8 mouse cellular contexts compared by ENCODE assay signal in genomic region chr8:94812645-94813098, GRCm38 (mm10). TPM values are rescaled to one million over a fixed set of nuclear protein-coding genes. Genes with fewer than 3 reads are reported as not detected.
DNase-seq lines count a peak whose midpoint lies in the region; ATAC-seq and TF ChIP-seq lines count a peak whose summit lies in the region.

No protein-coding gene starts in this region.

- no peak overlapping the region for H3K4me3 ChIP-seq in forebrain, embryonic 14.5 days (ENCODE audit: low read depth, low read length)
- no peak overlapping the region for H3K4me3 ChIP-seq in liver, embryonic 13.5 days (replicated peaks)
- H3K4me3 ChIP-seq in neural tube, embryonic 13.5 days, result peak overlapping the region; percentile 20; the same call in 1 of the 2 replicates
- no peak overlapping the region for H3K4me3 ChIP-seq in testis, adult 2 months (ENCODE audit: control insufficient read depth, low read depth, low read length)

- peak overlapping the region; percentile 18; the same call in 1 of the 2 replicates for H3K9ac ChIP-seq in forebrain, embryonic 14.5 days (ENCODE audit: low read length)
- no peak overlapping the region for H3K9ac ChIP-seq in liver, embryonic 13.5 days
- peak overlapping the region; percentile 54; the same call in 1 of the 2 replicates for H3K9ac ChIP-seq in neural tube, embryonic 13.5 days

- intact Hi-C loops in heart, postnatal 10 days (cut with DNase I), result loop anchor here (1.0 to 5.0 kb wide), 2 partner anchors 108 to 220 kb away; no protein-coding TSS in a partner anchor

- no peak overlapping the region for H3K4me2 ChIP-seq in forebrain, embryonic 14.5 days (ENCODE audit: low read length)
- H3K4me2 ChIP-seq in liver, embryonic 13.5 days, result no peak overlapping the region
- peak overlapping the region; percentile 43 for H3K4me2 ChIP-seq in neural tube, embryonic 13.5 days

- no peaks in the 10 kb centered on the region for H3K4me1 ChIP-seq in forebrain, embryonic 14.5 days (ENCODE audit: control insufficient read depth, insufficient read depth, low read length)
- H3K4me1 ChIP-seq in liver, embryonic 13.5 days (replicated peaks), result peaks cover 24% of the 10 kb centered on the region
- peaks cover 5% of the 10 kb centered on the region; the same call in 1 of the 2 replicates for H3K4me1 ChIP-seq in neural tube, embryonic 13.5 days (replicated peaks)
- peaks cover 3% of the 10 kb centered on the region; the same call in 1 of the 2 replicates for H3K4me1 ChIP-seq in testis, adult 2 months (ENCODE audit: control insufficient read depth, insufficient read depth, low read length)

- H3K27me3 ChIP-seq in forebrain, embryonic 14.5 days (replicated peaks; ENCODE audit: control insufficient read depth, insufficient read depth, low read length), result no peaks in the 10 kb centered on the region
- H3K27me3 ChIP-seq in liver, embryonic 13.5 days, result 0 out of 2 replicates have a peak, but pooled peaks cover 4% of the 10 kb centered on the region
- H3K27me3 ChIP-seq in neural tube, embryonic 13.5 days, result no peaks in the 10 kb centered on the region
- H3K27me3 ChIP-seq in testis, adult 2 months (ENCODE audit: control insufficient read depth, insufficient read depth, low read length), result no peaks in the 10 kb centered on the region

- peak; percentile 10; the same call in 1 of the 2 replicates for TF ChIP-seq CTCF in testis, adult 2 months (IDR thresholded peaks at IDR 0.05; ENCODE audit: control insufficient read depth, insufficient read depth, insufficient replicate concordance, low read depth, low read length)

- DNase-seq in ES-CJ7 (ENCODE audit: low read depth, low spot score), result peak; percentile 90
- peak; percentile 95 for DNase-seq in forebrain, embryonic 14.5 days (ENCODE audit: low spot score)
- peak; percentile 89 to 94 for DNase-seq in heart, postnatal 10 days
- DNase-seq in kidney, postnatal 36 days, result peak; percentile 88 to 94
- peak; percentile 70 for DNase-seq in liver, embryonic 13.5 days

- no peaks in the 10 kb centered on the region for H3K36me3 ChIP-seq in forebrain, embryonic 14.5 days (ENCODE audit: control insufficient read depth, insufficient read depth, low read length)
- no peaks in the 10 kb centered on the region for H3K36me3 ChIP-seq in liver, embryonic 13.5 days
- no peaks in the 10 kb centered on the region for H3K36me3 ChIP-seq in neural tube, embryonic 13.5 days
- H3K36me3 ChIP-seq in testis, adult 2 months (ENCODE audit: control insufficient read depth, insufficient read depth, low read length), result no peaks in the 10 kb centered on the region

- no peak for TF ChIP-seq POLR2A in testis, adult 2 months (IDR thresholded peaks at IDR 0.05; ENCODE audit: control insufficient read depth, low read depth, low read length)

- no peaks in the 10 kb centered on the region for H3K9me3 ChIP-seq in forebrain, embryonic 14.5 days (replicated peaks; ENCODE audit: control insufficient read depth, low read length)
- H3K9me3 ChIP-seq in liver, embryonic 13.5 days (replicated peaks), result no peaks in the 10 kb centered on the region
- no peaks in the 10 kb centered on the region for H3K9me3 ChIP-seq in neural tube, embryonic 13.5 days

- peak; percentile 58 for ATAC-seq in cerebellum, adult (ENCODE audit: insufficient number of reproducible peaks, low FRiP score, low TSS enrichment)
- ATAC-seq in forebrain, embryonic 14.5 days, result peak; percentile 74
- peak; percentile 43 for ATAC-seq in liver, embryonic 13.5 days (ENCODE audit: low read depth)
- peak; percentile 71 for ATAC-seq in neural tube, embryonic 13.5 days (ENCODE audit: low read depth)

- WGBS in forebrain, embryonic 14.5 days, result 30% methylated on average over 6 of the region's 6 CpGs
- 34% methylated on average over 6 of the region's 6 CpGs for WGBS in liver, embryonic 13.5 days (ENCODE audit: insufficient replicate concordance)
- 27% methylated on average over 6 of the region's 6 CpGs for WGBS in neural tube, embryonic 13.5 days

- no peak overlapping the region; the same call in 1 of the 2 replicates for H3K27ac ChIP-seq in forebrain, embryonic 14.5 days (ENCODE audit: low read depth, low read length)
- H3K27ac ChIP-seq in liver, embryonic 13.5 days, result 0 out of 2 replicates have a peak overlapping the region, but pooled peaks have one; percentile 1
- H3K27ac ChIP-seq in neural tube, embryonic 13.5 days (replicated peaks), result peak overlapping the region; percentile 61
- H3K27ac ChIP-seq in testis, adult 2 months (ENCODE audit: control insufficient read depth, insufficient read depth, low read depth, low read length), result peak overlapping the region; percentile 41; the same call in 1 of the 2 replicates

RNA-seq across cellular contexts. Expression of gene Ccl17, which starts 2.4 kb away (rescaled TPM):
- 0.63 TPM in 1 of 2 replicates, not detected in the other for polyA plus RNA-seq in forebrain, embryonic 14.5 days (2014; fragmentation: Nextera tagmentation; extraction: Ambion mirVana)
- not detected for total RNA-seq in heart, postnatal 10 days (2021)
- polyA plus RNA-seq in liver, embryonic 13.5 days (2015; fragmentation: Nextera tagmentation; extraction: Ambion mirVana), result 0.36 and 0.48 TPM in 2 replicates
- polyA plus RNA-seq in neural tube, embryonic 13.5 days (2015; fragmentation: Nextera tagmentation; extraction: Ambion mirVana), result not detected in 2 replicates
- polyA plus RNA-seq in testis, adult 2 months (2012; rRNA removed), result 2.0 and 2.7 TPM in 2 replicates

RNA-seq across cellular contexts. Expression of gene Coq9, which starts 25.4 kb away (rescaled TPM):
- polyA plus RNA-seq in forebrain, embryonic 14.5 days (2014; fragmentation: Nextera tagmentation; extraction: Ambion mirVana), result 63.1 TPM in 2 replicates
- total RNA-seq in heart, postnatal 10 days (2021), result 100 to 1,000 TPM; 332 to 338 TPM
- polyA plus RNA-seq in liver, embryonic 13.5 days (2015; fragmentation: Nextera tagmentation; extraction: Ambion mirVana), result 51.4 and 51.5 TPM in 2 replicates
- 57.7 and 64.4 TPM in 2 replicates for polyA plus RNA-seq in neural tube, embryonic 13.5 days (2015; fragmentation: Nextera tagmentation; extraction: Ambion mirVana)
- polyA plus RNA-seq in testis, adult 2 months (2012; rRNA removed), result 52.1 and 74.1 TPM in 2 replicates

RNA-seq across cellular contexts. Expression of gene Ciapin1, which starts 25.5 kb away (rescaled TPM):
- polyA plus RNA-seq in forebrain, embryonic 14.5 days (2014; fragmentation: Nextera tagmentation; extraction: Ambion mirVana), result 124 and 147 TPM in 2 replicates
- 10 to 100 TPM; 74.8 to 87.7 TPM for total RNA-seq in heart, postnatal 10 days (2021)
- polyA plus RNA-seq in liver, embryonic 13.5 days (2015; fragmentation: Nextera tagmentation; extraction: Ambion mirVana), result 66.7 and 68.0 TPM in 2 replicates
- polyA plus RNA-seq in neural tube, embryonic 13.5 days (2015; fragmentation: Nextera tagmentation; extraction: Ambion mirVana), result 178 and 204 TPM in 2 replicates
- 58.3 and 77.3 TPM in 2 replicates for polyA plus RNA-seq in testis, adult 2 months (2012; rRNA removed)

RNA-seq across cellular contexts. Expression of gene Cx3cl1, which starts 40.9 kb away (rescaled TPM):
- 11.2 and 18.4 TPM in 2 replicates for polyA plus RNA-seq in forebrain, embryonic 14.5 days (2014; fragmentation: Nextera tagmentation; extraction: Ambion mirVana)
- total RNA-seq in heart, postnatal 10 days (2021), result 1 to 10 TPM; 3.4 to 3.9 TPM
- 0.39 and 0.40 TPM in 2 replicates for polyA plus RNA-seq in liver, embryonic 13.5 days (2015; fragmentation: Nextera tagmentation; extraction: Ambion mirVana)
- polyA plus RNA-seq in neural tube, embryonic 13.5 days (2015; fragmentation: Nextera tagmentation; extraction: Ambion mirVana), result 17.8 and 17.9 TPM in 2 replicates
- polyA plus RNA-seq in testis, adult 2 months (2012; rRNA removed), result 5.4 and 6.4 TPM in 2 replicates

RNA-seq across cellular contexts. Expression of gene Polr2c, which starts 44.6 kb away (rescaled TPM):
- polyA plus RNA-seq in forebrain, embryonic 14.5 days (2014; fragmentation: Nextera tagmentation; extraction: Ambion mirVana), result 163 and 174 TPM in 2 replicates
- total RNA-seq in heart, postnatal 10 days (2021), result 10 to 100 TPM; 61.5 to 63.6 TPM
- polyA plus RNA-seq in liver, embryonic 13.5 days (2015; fragmentation: Nextera tagmentation; extraction: Ambion mirVana), result 94.5 and 95.3 TPM in 2 replicates
- 116 and 125 TPM in 2 replicates for polyA plus RNA-seq in neural tube, embryonic 13.5 days (2015; fragmentation: Nextera tagmentation; extraction: Ambion mirVana)
- 54.8 and 58.9 TPM in 2 replicates for polyA plus RNA-seq in testis, adult 2 months (2012; rRNA removed)
